Mouse (Mus musculus) neural tube, embryonic 15.5 days (tissue): ENCODE results near the gene Hrasls5. TPM values are rescaled to one million over a fixed set of nuclear protein-coding genes. Genes with fewer than 3 reads are reported as not detected.
A peak's percentile ranks its signal among the peaks of the same experiment; 100 is the strongest.

ENCODE experiments used
- ATAC-seq: fragments of 200-750 bp; cut with Nextera tagmentation; 2 replicates; pipeline ENCODE4 v1.8.0; 2017; ENCODE audit warnings: mild to moderate bottlenecking, moderate TSS enrichment, moderate library complexity; ENCODE audit not compliant: low FRiP score
- H3K27ac ChIP-seq: fragments of 300-500 bp; sonication (generic); replicated peaks from 2 replicates; pipeline ENCODE4 v1.5.1; 2015; ENCODE audit warnings: mild to moderate bottlenecking, inconsistent platforms
- H3K27me3 ChIP-seq: fragments of 300-500 bp; sonication (generic); replicated peaks from 2 replicates; pipeline ENCODE4 v1.6.1; 2015; ENCODE audit warnings: inconsistent platforms
- H3K36me3 ChIP-seq: fragments of 300-500 bp; sonication (generic); 2 replicates; pipeline ENCODE4 v1.6.1; 2015; ENCODE audit warnings: inconsistent platforms
- H3K4me1 ChIP-seq: fragments of 300-500 bp; sonication (generic); 2 replicates; pipeline ENCODE4 v1.6.1; 2015; ENCODE audit warnings: inconsistent platforms
- H3K4me2 ChIP-seq: fragments of 300-500 bp; sonication (generic); 2 replicates; pipeline ENCODE4 v1.6.1; 2015; ENCODE audit warnings: inconsistent platforms, mild to moderate bottlenecking, moderate library complexity
- H3K4me3 ChIP-seq: fragments of 300-500 bp; sonication (generic); replicated peaks from 2 replicates; pipeline ENCODE4 v1.5.1; 2015; ENCODE audit warnings: mild to moderate bottlenecking, inconsistent platforms
- H3K9ac ChIP-seq: fragments of 300-500 bp; sonication (generic); replicated peaks from 2 replicates; pipeline ENCODE4 v1.6.1; 2015; ENCODE audit warnings: mild to moderate bottlenecking, inconsistent platforms
- H3K9me3 ChIP-seq: fragments of 300-500 bp; sonication (generic); replicated peaks from 2 replicates; pipeline ENCODE4 v1.6.1; 2016; ENCODE audit warnings: inconsistent platforms
- WGBS: fragments of 180-500 bp; shearing (Covaris S2); methylation state at CpG from one replicate; pipeline ENCODE4 v1.1.7; 2015; ENCODE audit warnings: mixed read lengths; 5-methylcytosine and 5-hydroxymethylcytosine counted together
- polyA plus RNA-seq: library from polyadenylated mRNA; unstranded; fragments of >200 nt; fragmentation: Nextera tagmentation; extraction: Ambion mirVana; gene quantifications from 2 replicates; pipeline ENCODE4 v1.2.1, GENCODE M21; 2015

Gene Hrasls5
- polyA plus RNA-seq: not detected in 2 replicates

GRCm38 (mm10) chr19:7611942-7612757, at the start of gene Hrasls5:
Gene Hrasls5 (plus strand): TSS chr19:7612541.
- peaks cover 24% of the 10 kb centered on the region for H3K27me3 ChIP-seq

GRCm38 (mm10) chr19:7562601-7563129, 49.7 kb upstream of the Hrasls5 start:
- Histone ChIP-seq H3K27me3 (0 out of 2 replicates have a peak, but pooled peaks cover 4% of the 10 kb centered on the region), H3K4me1 (peaks cover 4% of the 10 kb centered on the region), H3K4me3 (no peak overlapping the region), H3K36me3 (no peaks in the 10 kb centered on the region), H3K9me3 (no peaks in the 10 kb centered on the region), H3K4me2 (no peak overlapping the region), H3K27ac (no peak overlapping the region), H3K9ac (no peak overlapping the region)
- no peak for ATAC-seq
- WGBS: 83% methylated on average over 10 of the region's 10 CpGs

More at GRCm38 (mm10) chr19:7611942-7612757, at the start of gene Hrasls5:
- H3K36me3 ChIP-seq: no peaks in the 10 kb centered on the region
- 2% methylated on average over 54 of the region's 54 CpGs for WGBS
- H3K4me2 ChIP-seq: peak within 1 kb of the TSS; percentile 98
- H3K27ac ChIP-seq: no peak within 1 kb of the TSS
- H3K4me3 ChIP-seq: peak within 1 kb of the TSS; percentile 50
- peak within 1 kb of the TSS; percentile 51 for H3K9ac ChIP-seq
- peak; percentile 73 for ATAC-seq
- no peaks in the 10 kb centered on the region for H3K9me3 ChIP-seq
- H3K4me1 ChIP-seq: peaks cover 10% of the 10 kb centered on the region

- Histone ChIP-seq H3K4me1 (no peaks in the 10 kb centered on the region), H3K9ac (no peak overlapping the region), H3K9me3 (no peaks in the 10 kb centered on the region), H3K4me3 (no peak overlapping the region), H3K27ac (no peak overlapping the region), H3K4me2 (no peak overlapping the region), H3K36me3 (no peaks in the 10 kb centered on the region), H3K27me3 (no peaks in the 10 kb centered on the region)
- 95% methylated on average over 2 of the region's 2 CpGs for WGBS
- ATAC-seq: no peak
Observed at GRCm38 (mm10) chr19:7563676-7564075, 48.7 kb upstream of the Hrasls5 start.

DNA sequence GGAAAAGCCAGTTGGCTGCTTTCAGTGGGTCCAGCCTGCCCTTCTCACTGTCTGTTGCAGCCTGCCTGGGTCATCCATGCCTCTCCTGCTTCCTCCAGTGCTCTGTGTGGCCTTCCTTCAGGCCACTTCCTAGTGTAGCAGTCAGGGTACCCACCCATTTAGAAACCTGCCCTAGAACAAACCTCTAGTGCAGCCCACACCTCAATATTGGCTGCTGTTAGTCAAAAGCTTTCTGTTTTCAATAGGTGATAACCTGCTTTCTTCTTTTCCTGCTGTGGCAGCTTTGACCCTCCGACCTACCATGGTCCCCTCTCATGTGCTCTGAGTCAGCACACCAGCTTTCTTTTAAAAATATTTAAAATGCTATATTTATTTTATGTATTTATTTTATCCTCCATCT, 47.9 kb upstream of the Hrasls5 start:
- no peaks in the 10 kb centered on the region for H3K27me3 ChIP-seq
- H3K4me2 ChIP-seq: no peak overlapping the region
- ATAC-seq: no peak
- no peaks in the 10 kb centered on the region for H3K9me3 ChIP-seq
- no peak overlapping the region for H3K27ac ChIP-seq
- H3K9ac ChIP-seq: no peak overlapping the region
- no peak overlapping the region for H3K4me3 ChIP-seq
- 86% methylated on average over 1 of the region's 1 CpGs for WGBS
- H3K4me1 ChIP-seq: no peaks in the 10 kb centered on the region
- H3K36me3 ChIP-seq: no peaks in the 10 kb centered on the region

DNA sequence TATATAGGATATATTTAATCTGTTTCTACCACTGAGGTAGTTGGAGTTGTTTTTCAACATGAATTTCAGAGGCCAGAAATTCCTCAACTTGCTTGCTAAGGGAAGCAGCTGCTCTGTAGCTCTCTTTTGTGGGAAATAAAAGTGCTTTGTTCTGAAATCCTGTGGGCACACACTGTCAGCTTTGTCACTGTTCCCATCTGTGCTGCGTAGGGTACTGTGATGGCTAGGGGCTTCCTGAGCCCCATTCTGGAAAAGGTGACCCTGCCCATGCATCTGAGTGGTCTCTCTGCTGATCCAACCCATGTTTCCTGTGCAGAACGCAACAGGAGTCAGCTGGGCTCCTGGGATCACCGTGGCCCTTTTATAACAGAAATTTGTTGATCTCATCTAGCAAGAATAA, 45.5 kb upstream of the Hrasls5 start:
- no peak for ATAC-seq
- WGBS: 68% methylated on average over 3 of the region's 3 CpGs
- no peaks in the 10 kb centered on the region for H3K36me3 ChIP-seq
- H3K9me3 ChIP-seq: no peaks in the 10 kb centered on the region
- no peaks in the 10 kb centered on the region for H3K4me1 ChIP-seq
- H3K9ac ChIP-seq: no peak overlapping the region
- no peak overlapping the region for H3K27ac ChIP-seq
- H3K27me3 ChIP-seq: no peaks in the 10 kb centered on the region
- no peak overlapping the region for H3K4me3 ChIP-seq
- H3K4me2 ChIP-seq: no peak overlapping the region

DNA sequence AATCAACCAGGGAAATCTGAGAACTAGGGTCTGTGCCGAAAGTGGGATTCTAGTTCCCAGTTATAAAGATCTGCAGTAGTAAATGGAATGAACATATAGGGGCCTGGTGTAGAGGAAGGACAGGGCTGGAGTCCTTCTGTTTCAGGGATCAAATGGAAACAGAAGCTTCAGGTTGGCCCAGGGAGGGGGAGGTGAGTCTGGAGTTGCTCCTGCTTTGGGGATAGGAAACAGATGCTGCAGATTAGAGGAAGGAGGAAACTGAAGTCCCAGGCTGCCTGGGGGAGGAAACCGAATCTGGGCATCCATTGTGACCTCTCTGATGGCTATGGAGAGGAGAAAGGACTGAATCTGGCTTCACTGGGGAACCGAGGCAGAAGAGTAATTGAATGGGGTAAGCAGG, 44.0 kb upstream of the Hrasls5 start:
- Histone ChIP-seq H3K9me3 (no peaks in the 10 kb centered on the region), H3K36me3 (no peaks in the 10 kb centered on the region), H3K27me3 (no peaks in the 10 kb centered on the region), H3K4me2 (no peak overlapping the region), H3K4me3 (no peak overlapping the region), H3K9ac (no peak overlapping the region), H3K27ac (no peak overlapping the region), H3K4me1 (no peaks in the 10 kb centered on the region)
- no peak for ATAC-seq
- WGBS: 71% methylated on average over 3 of the region's 3 CpGs

GRCm38 (mm10) chr19:7569650-7570049, 42.7 kb upstream of the Hrasls5 start:
- Histone ChIP-seq H3K27ac (no peak overlapping the region), H3K9me3 (no peaks in the 10 kb centered on the region), H3K36me3 (no peaks in the 10 kb centered on the region), H3K4me3 (no peak overlapping the region), H3K27me3 (no peaks in the 10 kb centered on the region), H3K4me2 (no peak overlapping the region), H3K4me1 (no peaks in the 10 kb centered on the region), H3K9ac (no peak overlapping the region)
- no peak for ATAC-seq
- WGBS: 85% methylated on average over 5 of the region's 5 CpGs

DNA sequence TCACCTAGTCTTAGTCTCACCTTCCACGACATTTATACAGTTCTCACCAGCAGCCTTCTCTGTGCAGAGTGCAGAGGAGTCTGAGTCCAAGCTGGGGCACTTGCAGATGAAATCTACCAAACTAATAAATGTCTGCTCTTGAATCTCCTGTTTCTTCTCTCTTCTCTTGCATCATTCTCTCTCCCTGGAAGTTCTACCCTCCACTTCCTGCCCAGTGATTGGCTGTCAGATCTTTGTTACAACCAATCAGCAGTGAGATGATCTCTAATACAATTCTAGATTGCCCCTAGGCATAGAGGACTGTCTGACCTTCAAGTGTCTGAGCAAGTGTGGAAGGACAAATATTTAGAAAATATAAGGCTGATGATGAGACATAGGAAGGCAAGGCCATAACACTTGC, 36.2 kb upstream of the Hrasls5 start:
- Histone ChIP-seq H3K4me1 (no peaks in the 10 kb centered on the region), H3K36me3 (no peaks in the 10 kb centered on the region), H3K27ac (no peak overlapping the region), H3K27me3 (no peaks in the 10 kb centered on the region), H3K4me3 (no peak overlapping the region), H3K9me3 (no peaks in the 10 kb centered on the region), H3K4me2 (no peak overlapping the region), H3K9ac (no peak overlapping the region)
- no peak for ATAC-seq
- 96% methylated on average over 1 of the region's 1 CpGs for WGBS

DNA sequence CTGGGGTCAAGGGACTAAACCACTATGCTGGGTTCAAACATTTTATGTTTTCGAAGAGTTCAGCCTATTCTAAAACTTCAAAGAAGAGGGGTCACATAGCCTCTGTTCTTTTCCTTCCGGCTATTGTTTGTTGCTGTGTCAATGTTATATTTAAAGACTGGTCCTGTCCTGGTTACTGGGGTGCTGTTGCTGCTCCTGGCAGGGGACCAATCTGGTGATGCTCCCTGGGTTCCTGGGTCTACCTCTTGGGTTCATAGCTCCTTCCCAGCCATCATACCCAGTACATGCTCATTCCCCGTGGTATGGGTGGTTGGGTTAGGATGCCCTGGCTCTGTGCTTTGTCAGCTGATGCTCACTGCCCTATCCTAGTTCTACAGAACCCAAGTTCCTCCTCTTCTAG, 34.6 kb upstream of the Hrasls5 start:
- H3K4me2 ChIP-seq: no peak overlapping the region
- H3K4me1 ChIP-seq: no peaks in the 10 kb centered on the region
- H3K9me3 ChIP-seq: no peaks in the 10 kb centered on the region
- H3K4me3 ChIP-seq: no peak overlapping the region
- no peaks in the 10 kb centered on the region for H3K27me3 ChIP-seq
- 92% methylated on average over 3 of the region's 3 CpGs for WGBS
- no peak for ATAC-seq
- H3K9ac ChIP-seq: no peak overlapping the region
- no peak overlapping the region for H3K27ac ChIP-seq
- H3K36me3 ChIP-seq: no peaks in the 10 kb centered on the region

- no peak overlapping the region for H3K4me2 ChIP-seq
- H3K4me1 ChIP-seq: no peaks in the 10 kb centered on the region
- no peaks in the 10 kb centered on the region for H3K27me3 ChIP-seq
- no peak overlapping the region for H3K4me3 ChIP-seq
- H3K9me3 ChIP-seq: no peaks in the 10 kb centered on the region
- H3K27ac ChIP-seq: no peak overlapping the region
- no peaks in the 10 kb centered on the region for H3K36me3 ChIP-seq
- no peak for ATAC-seq
- 73% methylated on average over 5 of the region's 5 CpGs for WGBS
- no peak overlapping the region for H3K9ac ChIP-seq
Observed at GRCm38 (mm10) chr19:7581042-7581441, 31.3 kb upstream of the Hrasls5 start.

GRCm38 (mm10) chr19:7583101-7583500, 29.2 kb upstream of the Hrasls5 start:
- Histone ChIP-seq H3K27ac (no peak overlapping the region), H3K27me3 (no peaks in the 10 kb centered on the region), H3K36me3 (no peaks in the 10 kb centered on the region), H3K4me2 (no peak overlapping the region), H3K4me3 (no peak overlapping the region), H3K9ac (no peak overlapping the region), H3K9me3 (no peaks in the 10 kb centered on the region), H3K4me1 (no peaks in the 10 kb centered on the region)
- WGBS: 63% methylated on average over 7 of the region's 7 CpGs
- no peak for ATAC-seq

- H3K9ac ChIP-seq: no peak overlapping the region
- no peak overlapping the region for H3K4me3 ChIP-seq
- 87% methylated on average over 3 of the region's 3 CpGs for WGBS
- H3K27me3 ChIP-seq: no peaks in the 10 kb centered on the region
- no peak for ATAC-seq
- H3K4me2 ChIP-seq: no peak overlapping the region
- H3K9me3 ChIP-seq: no peaks in the 10 kb centered on the region
- no peaks in the 10 kb centered on the region for H3K4me1 ChIP-seq
- H3K27ac ChIP-seq: no peak overlapping the region
- H3K36me3 ChIP-seq: no peaks in the 10 kb centered on the region
Observed at GRCm38 (mm10) chr19:7583599-7583998, 28.7 kb upstream of the Hrasls5 start.
